Mouse (Mus musculus): ENCODE results near the gene Rapgef1. TPM values are rescaled to one million over a fixed set of nuclear protein-coding genes. Genes with fewer than 3 reads are reported as not detected.

The Rapgef1 gene
- polyA plus RNA-seq, 1 experiment from 2014 or later, result 13.4 TPM

GRCm38 (mm10) chr2:29670231-29670991 is 50.9 kb downstream of the Rapgef1 start:
- DNase-seq (ENCODE audit: low spot score), result no peak
- Histone ChIP-seq H3K36me3 (peaks cover 2% of the 10 kb centered on the region; the same call in 1 of the 2 replicates), H3K27ac (no peak overlapping the region), H3K4me1 (peaks cover 68% of the 10 kb centered on the region), H3K27me3 (ENCODE audit: insufficient read depth, poor library complexity, severe bottlenecking) (no peaks in the 10 kb centered on the region), H3K4me3 (no peak overlapping the region), H3K9me3 (no peaks in the 10 kb centered on the region)
- WGBS, result 66% methylated on average over 9 of the region's 9 CpGs

GRCm38 (mm10) chr2:29671374-29671773 is 51.9 kb downstream of the Rapgef1 start:
- Histone ChIP-seq H3K9me3 (no peaks in the 10 kb centered on the region), H3K27ac (peak overlapping the region; percentile 62; the same call in 1 of the 2 replicates), H3K4me1 (peaks cover 61% of the 10 kb centered on the region), H3K4me3 (no peak overlapping the region), H3K27me3 (ENCODE audit: insufficient read depth, poor library complexity, severe bottlenecking) (no peaks in the 10 kb centered on the region), H3K36me3 (no peaks in the 10 kb centered on the region)
- WGBS, result 69% methylated on average over 4 of the region's 4 CpGs
- DNase-seq (ENCODE audit: low spot score), result no peak

DNA sequence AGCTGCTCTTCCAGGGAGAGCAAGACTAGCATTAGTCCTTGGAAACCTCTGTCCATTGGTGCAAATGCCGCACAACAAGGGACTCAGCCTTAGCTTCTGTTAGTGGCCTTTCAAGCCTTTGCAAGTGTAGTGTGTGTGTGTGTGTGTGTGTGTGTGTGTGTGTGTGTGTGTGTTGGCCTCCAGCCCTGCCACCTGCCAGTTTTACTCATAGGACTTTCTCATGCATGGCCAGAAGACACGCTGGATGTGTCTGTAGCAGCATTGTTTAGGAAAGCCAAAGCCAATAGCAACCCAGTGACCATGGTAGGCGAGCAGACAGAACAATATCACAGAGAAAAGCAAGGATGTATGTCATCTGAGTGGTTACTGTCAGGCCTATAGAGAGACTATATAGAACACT is 52.3 kb downstream of the Rapgef1 start:
- Histone ChIP-seq H3K4me1 (peaks cover 59% of the 10 kb centered on the region), H3K4me3 (no peak overlapping the region), H3K36me3 (no peaks in the 10 kb centered on the region), H3K9me3 (no peaks in the 10 kb centered on the region), H3K27ac (peak overlapping the region; percentile 29; the same call in 1 of the 2 replicates), H3K27me3 (ENCODE audit: insufficient read depth, poor library complexity, severe bottlenecking) (no peaks in the 10 kb centered on the region)
- 87% methylated on average over 3 of the region's 3 CpGs for WGBS
- DNase-seq (ENCODE audit: low spot score), result no peak

DNA sequence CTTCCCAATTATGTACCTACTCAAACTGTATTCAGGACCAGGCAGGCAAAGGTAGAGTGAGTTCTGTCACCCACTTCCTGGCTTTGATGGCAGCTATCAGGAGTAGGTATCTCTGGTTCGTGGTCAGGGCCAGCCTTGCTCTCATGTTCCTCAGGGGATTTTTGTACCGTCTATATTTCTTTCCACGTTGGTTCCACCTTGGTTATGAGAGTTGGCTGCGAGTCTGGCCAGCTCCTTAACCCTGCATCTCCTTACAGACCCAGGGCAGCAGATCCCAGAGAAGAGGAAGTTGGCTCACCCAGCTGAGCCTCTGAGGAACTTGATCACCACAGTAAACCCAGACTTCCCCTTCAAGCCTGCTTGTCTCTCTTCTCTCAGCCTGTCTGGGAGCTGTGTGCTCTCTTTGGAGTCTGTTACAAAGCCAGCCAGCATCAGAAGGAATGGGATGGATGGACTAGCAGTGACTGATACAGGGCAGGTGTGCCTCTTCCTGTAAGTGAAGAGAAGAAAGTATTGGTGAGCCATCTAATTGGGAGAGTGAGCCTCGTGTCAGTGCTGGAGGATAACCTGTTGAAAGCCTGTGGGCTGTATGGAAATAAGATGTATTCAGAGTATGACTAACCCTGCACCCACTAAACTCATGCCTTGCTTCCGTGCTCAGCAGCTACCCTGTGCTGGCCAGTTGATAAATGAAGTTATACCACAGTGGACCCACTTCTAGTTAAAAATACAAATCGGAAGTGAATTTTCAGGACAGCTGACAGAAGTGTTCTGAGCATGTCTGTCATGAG is 53.4 kb downstream of the Rapgef1 start:
- Histone ChIP-seq H3K4me3 (no peak overlapping the region), H3K27ac (no peak overlapping the region), H3K4me1 (peaks cover 51% of the 10 kb centered on the region), H3K27me3 (ENCODE audit: insufficient read depth, poor library complexity, severe bottlenecking) (no peaks in the 10 kb centered on the region), H3K36me3 (no peaks in the 10 kb centered on the region), H3K9me3 (no peaks in the 10 kb centered on the region)
- 79% methylated on average over 7 of the region's 7 CpGs for WGBS
- no peak for DNase-seq (ENCODE audit: low spot score)

DNA sequence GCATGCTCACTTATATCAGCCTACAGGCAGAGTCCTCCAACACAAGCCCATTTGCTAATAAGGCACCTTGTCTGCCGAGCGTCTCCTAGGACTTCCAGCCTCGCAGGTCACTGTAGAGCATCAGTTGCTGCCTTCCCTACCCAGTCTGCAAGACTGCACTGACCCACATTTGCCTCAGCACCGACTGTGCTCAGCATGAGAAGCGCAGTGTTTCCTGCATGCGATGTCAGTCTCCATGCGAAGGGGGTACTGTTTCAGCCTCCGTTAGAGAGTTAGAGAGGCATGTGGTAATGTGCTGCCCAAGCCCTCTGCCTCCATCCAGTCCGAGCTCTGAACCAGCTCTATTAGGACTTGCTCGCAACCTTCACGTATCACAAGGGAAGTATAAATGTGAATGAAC is 54.6 kb downstream of the Rapgef1 start:
- peaks cover 55% of the 10 kb centered on the region for H3K4me1 ChIP-seq
- no peak overlapping the region for H3K27ac ChIP-seq
- peaks cover under 1% of the 10 kb centered on the region; the same call in 1 of the 2 replicates for H3K36me3 ChIP-seq
- DNase-seq (ENCODE audit: low spot score), result no peak
- no peaks in the 10 kb centered on the region for H3K9me3 ChIP-seq
- no peaks in the 10 kb centered on the region for H3K27me3 ChIP-seq (ENCODE audit: insufficient read depth, poor library complexity, severe bottlenecking)
- WGBS, result 83% methylated on average over 11 of the region's 11 CpGs
- no peak overlapping the region for H3K4me3 ChIP-seq

- Histone ChIP-seq H3K4me3 (no peak overlapping the region), H3K36me3 (peaks cover 5% of the 10 kb centered on the region; the same call in 1 of the 2 replicates), H3K4me1 (peaks cover 54% of the 10 kb centered on the region), H3K9me3 (no peaks in the 10 kb centered on the region), H3K27ac (no peak overlapping the region), H3K27me3 (ENCODE audit: insufficient read depth, poor library complexity, severe bottlenecking) (no peaks in the 10 kb centered on the region)
- WGBS, result 55% methylated on average over 2 of the region's 2 CpGs
- no peak for DNase-seq (ENCODE audit: low spot score)
Measured at GRCm38 (mm10) chr2:29674545-29674944, 55.0 kb downstream of the Rapgef1 start.

- WGBS, result 85% methylated on average over 4 of the region's 4 CpGs
Measured at GRCm38 (mm10) chr2:29675846-29676245, 56.3 kb downstream of the Rapgef1 start.

GRCm38 (mm10) chr2:29676513-29676912 is 57.0 kb downstream of the Rapgef1 start:
- Histone ChIP-seq H3K4me3 (no peak overlapping the region), H3K27me3 (ENCODE audit: insufficient read depth, poor library complexity, severe bottlenecking) (no peaks in the 10 kb centered on the region), H3K9me3 (no peaks in the 10 kb centered on the region), H3K27ac (no peak overlapping the region), H3K36me3 (peaks cover 10% of the 10 kb centered on the region; the same call in 1 of the 2 replicates), H3K4me1 (peaks cover 34% of the 10 kb centered on the region)
- no peak for DNase-seq (ENCODE audit: low spot score)
- 70% methylated on average over 6 of the region's 6 CpGs for WGBS

More at GRCm38 (mm10) chr2:29675846-29676245, 56.3 kb downstream of the Rapgef1 start:
- Histone ChIP-seq H3K27ac (no peak overlapping the region), H3K27me3 (ENCODE audit: insufficient read depth, poor library complexity, severe bottlenecking) (no peaks in the 10 kb centered on the region), H3K4me1 (peaks cover 41% of the 10 kb centered on the region), H3K36me3 (peaks cover 10% of the 10 kb centered on the region; the same call in 1 of the 2 replicates), H3K9me3 (no peaks in the 10 kb centered on the region), H3K4me3 (no peak overlapping the region)
- DNase-seq (ENCODE audit: low spot score), result no peak

DNA sequence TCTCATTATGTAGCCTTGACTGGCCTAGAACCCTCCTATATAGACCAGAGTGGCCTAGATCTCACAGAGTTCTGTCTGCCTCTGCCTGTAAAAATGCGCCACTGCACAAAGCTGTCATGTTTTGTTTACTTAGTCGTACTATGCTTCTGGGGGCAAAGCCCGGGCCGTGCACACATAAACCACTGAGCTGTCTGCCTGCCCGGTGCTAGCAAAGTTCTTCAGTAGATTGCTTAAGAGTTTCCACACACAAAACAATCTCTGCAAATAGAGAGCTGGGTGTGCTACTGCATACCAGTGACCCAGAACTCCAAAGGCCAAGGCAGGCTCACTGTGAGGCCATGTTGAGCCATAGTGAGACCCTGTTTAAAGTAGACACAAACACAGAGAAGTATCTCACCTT is 58.3 kb downstream of the Rapgef1 start:
- WGBS, result 79% methylated on average over 5 of the region's 5 CpGs
- peaks cover 24% of the 10 kb centered on the region for H3K4me1 ChIP-seq
- no peak for DNase-seq (ENCODE audit: low spot score)
- no peak overlapping the region for H3K4me3 ChIP-seq
- peaks cover 10% of the 10 kb centered on the region; the same call in 1 of the 2 replicates for H3K36me3 ChIP-seq
- no peak overlapping the region for H3K27ac ChIP-seq
- no peaks in the 10 kb centered on the region for H3K9me3 ChIP-seq
- H3K27me3 ChIP-seq (ENCODE audit: insufficient read depth, poor library complexity, severe bottlenecking), result no peaks in the 10 kb centered on the region

- 68% methylated on average over 3 of the region's 3 CpGs for WGBS
Measured at GRCm38 (mm10) chr2:29678524-29678923, 59.0 kb downstream of the Rapgef1 start.

DNA sequence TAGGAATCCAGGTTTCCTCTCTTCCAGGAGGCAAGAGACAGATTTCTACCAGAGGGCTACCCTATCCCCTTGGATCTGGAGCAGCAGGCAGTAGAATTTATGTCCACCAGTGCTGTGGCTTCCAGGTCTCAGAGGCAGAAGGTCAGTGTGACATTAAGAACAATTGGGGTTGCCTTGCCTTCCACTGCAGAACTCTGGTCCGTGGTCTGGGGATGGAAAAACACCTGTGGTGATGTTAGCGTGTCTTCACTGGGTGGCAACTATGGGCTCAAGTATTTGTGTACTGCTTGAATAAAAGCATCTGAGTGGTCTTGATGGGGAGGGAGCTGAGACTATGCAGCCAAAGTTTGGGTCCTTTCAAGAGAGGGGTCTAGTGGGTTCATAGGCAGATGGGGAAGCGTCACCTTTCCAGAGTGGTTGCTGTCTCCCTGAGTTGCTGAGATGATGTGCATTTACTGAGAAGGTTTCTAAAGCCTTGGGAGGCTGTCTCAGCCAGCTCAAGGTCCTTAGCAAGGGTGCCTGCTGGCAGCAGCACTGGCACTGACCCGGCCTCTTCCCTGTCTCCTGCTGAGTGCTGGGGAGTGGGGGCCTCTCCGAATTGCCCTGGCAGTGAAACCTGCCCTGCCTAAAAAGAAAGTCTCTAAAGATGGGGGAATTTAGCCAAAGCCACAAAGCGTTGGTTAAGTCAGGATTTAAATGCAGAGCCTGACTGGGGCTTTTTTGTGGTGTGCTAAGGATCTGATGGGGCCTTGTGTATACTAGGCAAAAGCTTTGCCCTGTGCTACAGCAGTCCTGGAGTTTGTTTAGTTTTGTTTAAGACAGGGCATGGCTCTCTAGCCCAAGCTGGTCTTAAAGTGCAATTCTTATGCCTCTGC is 60.4 kb downstream of the Rapgef1 start:
- 90% methylated on average over 6 of the region's 6 CpGs for WGBS
- Histone ChIP-seq H3K36me3 (peaks cover 10% of the 10 kb centered on the region; the same call in 1 of the 2 replicates), H3K27ac (no peak overlapping the region), H3K4me3 (no peak overlapping the region), H3K4me1 (peaks cover 34% of the 10 kb centered on the region), H3K9me3 (no peaks in the 10 kb centered on the region), H3K27me3 (ENCODE audit: insufficient read depth, poor library complexity, severe bottlenecking) (no peaks in the 10 kb centered on the region)
- no peak for DNase-seq (ENCODE audit: low spot score)

More at GRCm38 (mm10) chr2:29678524-29678923, 59.0 kb downstream of the Rapgef1 start:
- Histone ChIP-seq H3K36me3 (peaks cover 10% of the 10 kb centered on the region; the same call in 1 of the 2 replicates), H3K4me3 (no peak overlapping the region), H3K9me3 (no peaks in the 10 kb centered on the region), H3K27ac (no peak overlapping the region), H3K27me3 (ENCODE audit: insufficient read depth, poor library complexity, severe bottlenecking) (no peaks in the 10 kb centered on the region), H3K4me1 (peaks cover 28% of the 10 kb centered on the region)
- no peak for DNase-seq (ENCODE audit: low spot score)

- peaks cover 27% of the 10 kb centered on the region for H3K4me1 ChIP-seq
- 0 out of 2 replicates have a peak overlapping the region, but pooled peaks have one; percentile 33 for H3K27ac ChIP-seq
- no peak overlapping the region for H3K4me3 ChIP-seq
- 80% methylated on average over 7 of the region's 7 CpGs for WGBS
- H3K36me3 ChIP-seq, result peaks cover 16% of the 10 kb centered on the region; the same call in 1 of the 2 replicates
- H3K9me3 ChIP-seq, result no peaks in the 10 kb centered on the region
- no peaks in the 10 kb centered on the region for H3K27me3 ChIP-seq (ENCODE audit: insufficient read depth, poor library complexity, severe bottlenecking)
- no peak for DNase-seq (ENCODE audit: low spot score)
Measured at GRCm38 (mm10) chr2:29683261-29683999, 63.9 kb downstream of the Rapgef1 start.

Measured in heart, embryonic 10.5 days (tissue).